Mouse (Mus musculus) T-helper 1 cell (primary cell): ENCODE results near the gene Lhfpl2.

Experiments
- in situ Hi-C: fragments of 300-600 bp; cut with MboI, MseI; formaldehyde crosslinking; loops from one replicate; pipeline ENCODE4 v1.15.1; 2025; ENCODE audit warnings: high pct_unique_total_duplicates

Lhfpl2 gene

GRCm38 (mm10) chr13:94095202-94095601 is 37.6 kb downstream of the Lhfpl2 start:
- in situ Hi-C loops, result no loop called here

DNA sequence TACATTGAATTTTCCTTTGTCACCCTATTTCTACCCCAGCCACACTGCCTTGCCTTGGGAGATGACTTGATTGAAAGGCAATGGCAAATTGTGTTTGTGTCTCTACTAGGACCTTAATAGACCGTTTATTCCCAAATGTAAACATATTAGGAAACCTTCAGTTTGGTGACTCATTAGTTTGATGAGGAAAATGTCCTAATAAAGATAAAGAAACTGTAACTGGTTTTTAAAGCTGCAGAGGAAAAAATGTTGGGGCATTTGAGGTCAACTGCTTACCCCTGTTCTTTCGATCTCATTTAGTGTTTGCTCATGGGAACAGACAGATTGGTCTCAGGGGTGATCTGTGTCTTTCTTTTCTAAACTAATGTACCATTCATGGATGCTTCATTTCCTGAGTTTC is 40.1 kb downstream of the Lhfpl2 start:
- in situ Hi-C loops, result no loop called here

- in situ Hi-C loops, result no loop called here
Observed at GRCm38 (mm10) chr13:94098369-94099084, 40.9 kb downstream of the Lhfpl2 start.

GRCm38 (mm10) chr13:94099087-94099486 is 41.5 kb downstream of the Lhfpl2 start:
- in situ Hi-C loops, result no loop called here

DNA sequence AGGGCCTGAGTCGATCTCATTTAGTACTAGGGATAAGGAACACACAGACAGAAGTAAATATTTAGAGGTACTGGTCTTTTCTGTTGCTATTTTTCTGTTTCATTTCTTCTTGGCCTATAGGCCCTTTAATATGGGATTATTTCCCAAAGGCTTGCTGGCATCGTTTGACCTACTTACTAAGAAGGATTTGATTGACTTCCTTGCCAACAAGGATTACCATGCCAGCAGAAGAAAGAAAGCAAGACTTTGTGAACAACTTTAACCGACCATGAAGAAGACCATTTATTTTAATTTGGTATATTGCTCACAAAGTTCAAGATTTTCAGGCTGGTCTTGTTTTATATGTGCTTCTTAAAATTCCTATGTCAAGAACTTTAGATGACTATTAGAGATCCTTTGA is 42.8 kb downstream of the Lhfpl2 start:
- in situ Hi-C loops, result no loop called here

- in situ Hi-C loops, result no loop called here
Observed at GRCm38 (mm10) chr13:94101020-94101571, 43.5 kb downstream of the Lhfpl2 start.

DNA sequence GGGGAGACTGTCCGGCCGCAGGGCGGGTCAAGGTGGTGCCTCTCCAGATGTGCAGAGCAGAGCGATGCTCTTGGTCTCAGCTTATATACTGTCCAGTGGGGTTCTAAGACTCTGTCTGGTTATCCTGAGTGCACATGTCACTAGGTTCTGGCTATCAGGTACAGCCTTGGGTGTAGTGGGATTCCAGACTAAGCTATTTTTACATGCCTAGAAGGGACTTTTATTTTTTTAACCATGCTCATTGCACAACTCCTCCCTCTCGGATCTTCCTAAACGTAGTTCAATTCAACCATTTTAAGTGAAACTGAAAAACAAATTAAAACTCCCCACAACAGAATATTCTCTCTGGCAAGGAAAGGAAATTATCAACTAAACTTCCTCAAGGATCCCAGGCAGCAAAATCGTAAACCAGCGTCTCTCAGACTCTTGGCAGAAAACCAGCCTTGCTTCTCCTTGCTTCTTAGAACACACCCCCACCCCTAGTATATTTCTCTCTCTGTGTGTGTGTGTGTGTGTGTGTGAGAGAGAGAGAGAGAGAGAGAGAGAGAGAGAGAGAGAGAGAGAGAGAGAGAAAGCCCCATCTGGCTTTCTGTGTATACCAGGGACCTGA is 47.4 kb downstream of the Lhfpl2 start:
- in situ Hi-C loops, result no loop called here

DNA sequence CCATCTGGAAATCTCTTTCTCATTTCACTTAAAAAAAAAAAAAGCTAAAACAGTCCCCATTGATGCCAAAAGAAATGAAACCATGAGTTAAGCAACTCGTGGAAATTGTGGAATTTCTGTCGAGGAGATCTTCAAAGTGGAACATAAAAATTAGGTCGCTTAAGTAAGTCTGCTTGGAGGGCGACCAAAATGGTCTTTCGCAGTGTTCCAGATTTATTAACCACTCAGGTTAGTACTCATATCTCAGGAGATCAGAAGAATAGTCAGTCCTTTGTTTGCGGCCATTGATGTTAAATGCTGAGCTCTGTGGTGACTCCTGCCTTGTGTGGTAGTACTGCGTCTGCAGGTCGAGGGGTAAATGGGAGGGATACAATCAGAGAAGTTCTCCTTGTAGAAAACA is 48.8 kb downstream of the Lhfpl2 start:
- in situ Hi-C loops, result no loop called here

DNA sequence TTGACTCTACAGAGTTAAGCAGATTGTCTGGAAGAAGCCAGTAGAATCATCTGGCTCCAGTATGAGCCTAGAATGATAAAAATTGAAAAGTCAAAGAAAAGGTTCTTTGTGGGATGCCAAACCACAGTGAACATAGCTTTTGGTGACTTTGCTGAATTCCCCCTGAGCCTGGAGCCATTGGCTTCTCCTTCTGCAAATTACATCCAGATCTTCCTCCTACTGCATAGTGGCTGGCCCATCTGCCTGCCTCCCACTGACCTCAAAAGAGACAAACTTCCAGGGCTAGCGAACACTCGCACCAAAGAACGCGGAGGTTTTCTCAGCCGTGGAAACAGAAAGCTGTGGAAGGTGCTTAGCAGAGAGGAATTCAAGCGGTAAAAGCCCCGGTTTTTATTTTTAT is 49.4 kb downstream of the Lhfpl2 start:
- in situ Hi-C loops, result no loop called here

GRCm38 (mm10) chr13:94110556-94110955 is 53.0 kb downstream of the Lhfpl2 start:
- in situ Hi-C loops, result no loop called here

DNA sequence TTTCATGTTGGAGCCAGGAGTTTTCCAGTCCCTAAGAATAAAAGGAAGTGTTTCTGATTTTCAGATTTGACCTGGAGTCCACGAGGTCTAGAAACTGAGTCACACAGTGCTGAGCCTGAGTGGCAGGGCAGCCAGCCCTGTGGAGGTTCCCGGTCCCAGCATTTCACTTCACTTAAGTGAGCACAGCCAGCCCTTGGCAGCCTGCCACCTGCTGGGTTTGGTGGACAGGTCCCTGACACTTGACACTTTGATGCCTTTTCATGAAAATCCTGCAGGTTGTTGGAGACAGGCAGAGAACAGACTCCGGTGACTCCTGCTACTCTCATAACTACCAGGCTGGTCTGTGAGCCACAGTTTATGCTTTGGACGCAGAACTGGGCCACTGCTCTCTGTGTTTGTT is 57.9 kb downstream of the Lhfpl2 start:
- in situ Hi-C loops, result no loop called here

DNA sequence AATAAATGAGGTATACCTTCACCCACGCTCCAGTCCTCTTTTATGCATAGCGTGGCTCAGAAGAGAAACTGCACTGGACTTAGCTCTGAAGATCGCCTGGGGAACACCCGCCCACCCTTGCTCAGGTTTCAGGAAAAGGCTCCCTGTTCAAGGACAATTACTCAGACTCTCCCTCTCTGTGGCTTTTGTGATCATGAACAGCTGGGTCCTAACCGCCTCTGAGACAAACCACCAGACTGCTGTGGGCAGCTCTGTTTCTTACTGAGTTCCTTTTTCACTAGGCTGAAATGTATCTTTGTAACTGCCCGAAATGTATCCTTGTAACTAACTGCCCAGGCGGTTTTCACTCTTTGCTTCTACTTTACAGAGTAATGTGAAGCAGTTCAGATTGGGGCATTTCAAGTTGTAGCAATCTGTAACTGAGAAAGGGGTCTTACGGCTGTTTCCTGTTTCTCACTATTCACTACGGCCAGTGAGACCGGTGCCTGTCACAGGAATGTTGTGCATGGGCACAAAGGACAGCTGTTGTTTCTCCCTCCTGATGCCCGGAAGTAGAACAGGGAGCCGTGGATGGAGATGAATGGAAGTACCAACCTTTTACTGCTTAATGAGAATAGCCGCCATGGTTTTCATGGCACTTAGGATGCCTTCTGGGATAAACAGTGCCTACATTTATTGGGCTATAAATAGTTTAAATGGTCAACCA is 59.3 kb downstream of the Lhfpl2 start:
- in situ Hi-C loops, result no loop called here

DNA sequence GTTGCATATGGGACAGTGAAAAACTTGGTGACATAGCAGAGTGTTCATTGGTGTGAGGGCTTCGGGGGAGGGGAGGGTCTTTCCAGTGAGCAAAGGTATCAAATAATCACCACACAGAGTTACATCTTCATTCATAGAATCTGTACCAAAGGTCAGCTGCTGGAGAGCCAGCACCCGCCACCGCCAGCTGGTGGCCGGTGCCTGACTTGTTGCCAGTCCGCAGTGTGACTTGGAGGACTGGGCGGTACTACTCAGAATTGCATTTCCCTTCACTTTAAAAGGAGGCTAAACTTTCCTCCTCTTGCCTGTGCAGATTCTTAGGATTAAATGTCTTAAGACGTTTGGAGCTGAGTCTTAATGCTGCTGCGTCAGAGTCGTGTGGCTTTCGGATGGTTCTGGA is 59.9 kb downstream of the Lhfpl2 start:
- in situ Hi-C loops, result no loop called here

GRCm38 (mm10) chr13:94118091-94118490 is 60.5 kb downstream of the Lhfpl2 start:
- in situ Hi-C loops, result no loop called here

GRCm38 (mm10) chr13:94119309-94119708 is 61.7 kb downstream of the Lhfpl2 start:
- in situ Hi-C loops, result no loop called here

GRCm38 (mm10) chr13:94122703-94123592 is 65.4 kb downstream of the Lhfpl2 start:
- in situ Hi-C loops, result no loop called here

DNA sequence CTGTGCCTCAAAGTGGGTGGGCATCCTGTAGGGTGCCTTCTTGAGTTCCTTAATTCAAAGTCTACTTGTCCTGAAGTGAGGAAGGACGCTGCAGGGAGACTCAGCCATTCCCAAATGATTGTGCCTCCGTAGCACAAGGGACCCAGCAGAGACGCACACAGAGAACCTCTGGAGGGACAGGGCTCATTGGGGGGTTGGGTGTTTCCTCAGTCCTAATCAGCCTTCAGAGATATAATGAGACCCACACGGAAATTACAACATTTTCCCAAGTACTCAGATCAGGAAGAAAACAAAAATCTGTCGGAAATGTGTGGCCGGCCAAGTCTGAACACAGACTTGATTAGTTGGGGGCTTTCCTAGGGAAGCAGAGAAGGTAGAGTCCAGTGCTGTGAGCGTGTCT is 72.8 kb downstream of the Lhfpl2 start:
- in situ Hi-C loops, result no loop called here

GRCm38 (mm10) chr13:94131135-94131534 is 73.5 kb downstream of the Lhfpl2 start:
- in situ Hi-C loops, result no loop called here

DNA sequence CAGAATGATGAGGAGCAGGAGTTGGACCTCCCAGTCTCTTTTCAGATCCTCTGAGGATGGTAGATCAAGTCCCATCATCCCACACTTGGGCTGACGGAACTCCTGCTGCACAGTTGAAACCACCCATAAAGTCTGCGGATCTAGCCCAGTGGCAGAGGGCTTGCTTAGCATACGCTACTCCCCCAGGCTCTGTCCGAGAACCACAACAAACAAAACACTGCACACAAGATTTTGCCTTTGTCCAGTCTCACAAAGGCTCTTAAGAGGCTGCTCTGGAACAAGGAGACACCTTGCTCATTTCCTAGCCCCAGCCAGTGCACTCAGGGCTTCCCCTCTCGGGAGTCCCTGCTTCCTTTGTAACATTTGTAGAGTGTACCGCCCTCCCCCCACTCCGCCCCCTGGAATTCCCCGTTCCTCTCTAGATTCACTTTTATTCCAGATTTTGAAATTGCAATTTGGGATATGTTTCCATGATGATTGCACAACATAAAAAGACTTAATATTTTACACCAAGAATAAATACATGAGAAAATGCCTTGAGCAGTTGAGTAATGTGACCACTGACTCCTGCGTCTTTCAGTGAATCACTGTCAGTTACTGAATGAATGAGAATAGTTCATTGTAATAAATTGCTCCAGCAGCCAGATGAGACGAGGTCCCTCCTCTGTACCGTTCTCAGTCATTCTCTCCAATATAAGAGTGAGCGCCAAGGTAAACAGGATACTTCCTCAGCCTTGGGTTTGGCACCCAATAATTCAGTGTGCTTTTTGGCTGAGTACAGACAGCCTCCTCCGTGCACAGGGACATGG is 74.8 kb downstream of the Lhfpl2 start:
- in situ Hi-C loops, result no loop called here

- in situ Hi-C loops, result no loop called here
Observed at GRCm38 (mm10) chr13:94134646-94135045, 77.0 kb downstream of the Lhfpl2 start.

- in situ Hi-C loops, result no loop called here
Observed at GRCm38 (mm10) chr13:94135180-94135579, 77.6 kb downstream of the Lhfpl2 start.
